Mouse (Mus musculus): ENCODE results near the gene Prdx5. TPM values are rescaled to one million over a fixed set of nuclear protein-coding genes. Genes with fewer than 3 reads are reported as not detected.

The Prdx5 gene
- polyA plus RNA-seq (2015; fragmentation: Nextera tagmentation; extraction: Ambion mirVana): 910 and 912 TPM in 2 replicates

- peak; percentile 81 for ATAC-seq
- Histone ChIP-seq H3K36me3 (ENCODE audit: control insufficient read depth, insufficient read depth) (peaks cover 60% of the 10 kb centered on the region), H3K27me3 (replicated peaks; ENCODE audit: control insufficient read depth, insufficient read depth, low read length) (no peaks in the 10 kb centered on the region), H3K4me2 (replicated peaks; ENCODE audit: low read depth) (peak within 1 kb of the TSS; percentile 68), H3K9me3 (ENCODE audit: control insufficient read depth) (no peaks in the 10 kb centered on the region), H3K4me3 (ENCODE audit: low read depth, low read length) (peak within 1 kb of the TSS; percentile 64), H3K9ac (ENCODE audit: low read depth, low read length) (peak within 1 kb of the TSS; percentile 68), H3K27ac (ENCODE audit: low read depth, low read length) (peak within 1 kb of the TSS; percentile 99), H3K4me1 (replicated peaks; ENCODE audit: control insufficient read depth, insufficient read depth, low read length) (peaks cover 4% of the 10 kb centered on the region; the same call in 1 of the 2 replicates)
- WGBS: under 1% methylated on average over 65 of the region's 65 CpGs
- peak; percentile 48 for TF ChIP-seq CTCF (IDR thresholded peaks at IDR 0.05; ENCODE audit: low read depth)
Measured at GRCm38 (mm10) chr19:6909507-6910289, at the start of gene Prdx5, which contains the start of gene Trmt112. Prdx5 (minus strand) TSS chr19:6910106. Trmt112 (plus strand) TSS chr19:6909698.

- Histone ChIP-seq H3K4me2 (replicated peaks; ENCODE audit: low read depth) (no peak overlapping the region), H3K4me1 (replicated peaks; ENCODE audit: control insufficient read depth, insufficient read depth, low read length) (peaks cover 6% of the 10 kb centered on the region; the same call in 1 of the 2 replicates), H3K9ac (ENCODE audit: low read depth, low read length) (no peak overlapping the region), H3K36me3 (ENCODE audit: control insufficient read depth, insufficient read depth) (peaks cover 81% of the 10 kb centered on the region), H3K4me3 (ENCODE audit: low read depth, low read length) (no peak overlapping the region), H3K27ac (ENCODE audit: low read depth, low read length) (no peak overlapping the region; the same call in 1 of the 2 replicates), H3K27me3 (replicated peaks; ENCODE audit: control insufficient read depth, insufficient read depth, low read length) (no peaks in the 10 kb centered on the region), H3K9me3 (ENCODE audit: control insufficient read depth) (no peaks in the 10 kb centered on the region)
- TF ChIP-seq CTCF (IDR thresholded peaks at IDR 0.05; ENCODE audit: low read depth): no peak
- no peak for ATAC-seq
- WGBS: 74% methylated on average over 10 of the region's 10 CpGs
Measured at GRCm38 (mm10) chr19:6956461-6956860, 46.6 kb upstream of the Prdx5 start.

- Histone ChIP-seq H3K27me3 (replicated peaks; ENCODE audit: control insufficient read depth, insufficient read depth, low read length) (no peaks in the 10 kb centered on the region), H3K9me3 (ENCODE audit: control insufficient read depth) (no peaks in the 10 kb centered on the region), H3K4me2 (replicated peaks; ENCODE audit: low read depth) (no peak overlapping the region), H3K4me1 (replicated peaks; ENCODE audit: control insufficient read depth, insufficient read depth, low read length) (peaks cover 6% of the 10 kb centered on the region; the same call in 1 of the 2 replicates), H3K36me3 (ENCODE audit: control insufficient read depth, insufficient read depth) (peaks cover 76% of the 10 kb centered on the region), H3K27ac (ENCODE audit: low read depth, low read length) (no peak overlapping the region), H3K4me3 (ENCODE audit: low read depth, low read length) (no peak overlapping the region), H3K9ac (ENCODE audit: low read depth, low read length) (no peak overlapping the region)
- no peak for ATAC-seq
- 73% methylated on average over 7 of the region's 7 CpGs for WGBS
- no peak for TF ChIP-seq CTCF (IDR thresholded peaks at IDR 0.05; ENCODE audit: low read depth)
Measured at GRCm38 (mm10) chr19:6955424-6955823, 45.5 kb upstream of the Prdx5 start.

- Histone ChIP-seq H3K9me3 (ENCODE audit: control insufficient read depth) (no peaks in the 10 kb centered on the region), H3K27me3 (replicated peaks; ENCODE audit: control insufficient read depth, insufficient read depth, low read length) (no peaks in the 10 kb centered on the region), H3K36me3 (ENCODE audit: control insufficient read depth, insufficient read depth) (peaks cover 63% of the 10 kb centered on the region), H3K27ac (ENCODE audit: low read depth, low read length) (peak overlapping the region; percentile 57), H3K4me2 (replicated peaks; ENCODE audit: low read depth) (0 out of 2 replicates have a peak overlapping the region, but pooled peaks have one; percentile 3), H3K9ac (ENCODE audit: low read depth, low read length) (no peak overlapping the region), H3K4me1 (replicated peaks; ENCODE audit: control insufficient read depth, insufficient read depth, low read length) (peaks cover 6% of the 10 kb centered on the region; the same call in 1 of the 2 replicates), H3K4me3 (ENCODE audit: low read depth, low read length) (no peak overlapping the region)
- WGBS: 39% methylated on average over 9 of the region's 9 CpGs
- peak; percentile 73 for TF ChIP-seq CTCF (IDR thresholded peaks at IDR 0.05; ENCODE audit: low read depth)
- no peak for ATAC-seq
Measured at GRCm38 (mm10) chr19:6954046-6954445, 44.1 kb upstream of the Prdx5 start.

- peaks cover 6% of the 10 kb centered on the region; the same call in 1 of the 2 replicates for H3K4me1 ChIP-seq (replicated peaks; ENCODE audit: control insufficient read depth, insufficient read depth, low read length)
- TF ChIP-seq CTCF (IDR thresholded peaks at IDR 0.05; ENCODE audit: low read depth): no peak
- WGBS: 2% methylated on average over 3 of the region's 3 CpGs
- peak overlapping the region; percentile 92 for H3K27ac ChIP-seq (ENCODE audit: low read depth, low read length)
- peak overlapping the region; percentile 56; the same call in 1 of the 2 replicates for H3K4me3 ChIP-seq (ENCODE audit: low read depth, low read length)
- peak overlapping the region; percentile 77 for H3K4me2 ChIP-seq (replicated peaks; ENCODE audit: low read depth)
- H3K9ac ChIP-seq (ENCODE audit: low read depth, low read length): 0 out of 2 replicates have a peak overlapping the region, but pooled peaks have one; percentile 59
- peak; percentile 5 for ATAC-seq
- no peaks in the 10 kb centered on the region for H3K9me3 ChIP-seq (ENCODE audit: control insufficient read depth)
- H3K36me3 ChIP-seq (ENCODE audit: control insufficient read depth, insufficient read depth): peaks cover 49% of the 10 kb centered on the region
- H3K27me3 ChIP-seq (replicated peaks; ENCODE audit: control insufficient read depth, insufficient read depth, low read length): no peaks in the 10 kb centered on the region
Measured at GRCm38 (mm10) chr19:6952712-6953037, 42.8 kb upstream of the Prdx5 start.

- no peaks in the 10 kb centered on the region for H3K27me3 ChIP-seq (replicated peaks; ENCODE audit: control insufficient read depth, insufficient read depth, low read length)
- 2% methylated on average over 31 of the region's 31 CpGs for WGBS
- H3K4me3 ChIP-seq (ENCODE audit: low read depth, low read length): peak overlapping the region; percentile 56
- H3K4me1 ChIP-seq (replicated peaks; ENCODE audit: control insufficient read depth, insufficient read depth, low read length): peaks cover 6% of the 10 kb centered on the region; the same call in 1 of the 2 replicates
- H3K4me2 ChIP-seq (replicated peaks; ENCODE audit: low read depth): peak overlapping the region; percentile 77
- peak overlapping the region; percentile 92 for H3K27ac ChIP-seq (ENCODE audit: low read depth, low read length)
- H3K9me3 ChIP-seq (ENCODE audit: control insufficient read depth): no peaks in the 10 kb centered on the region
- peaks cover 44% of the 10 kb centered on the region for H3K36me3 ChIP-seq (ENCODE audit: control insufficient read depth, insufficient read depth)
- 0 out of 2 replicates have a peak, but pooled peaks have one; percentile 7 for TF ChIP-seq CTCF (IDR thresholded peaks at IDR 0.05; ENCODE audit: low read depth)
- peak overlapping the region; percentile 59 for H3K9ac ChIP-seq (ENCODE audit: low read depth, low read length)
- ATAC-seq: peak; percentile 60
Measured at GRCm38 (mm10) chr19:6951994-6952711, 42.2 kb upstream of the Prdx5 start.

Data from intestine, postnatal 0 days (tissue).